In genomic region chr2:104412496-104412895, GRCm38 (mm10) we compare ENCODE assay signal across 24 mouse cellular contexts. TPM values are rescaled to one million over a fixed set of nuclear protein-coding genes. Genes with fewer than 3 reads are reported as not detected.
DNase-seq lines count a peak whose midpoint lies in the region; ATAC-seq and TF ChIP-seq lines count a peak whose summit lies in the region.
"Had no signal": no experiment of that assay in that cellular context is flagged by ENCODE, and none has a peak within 500 bp of the region (broad histone marks: within the 10 kb centered on the region; RNA-seq: fewer than 3 reads in every experiment).

No protein-coding gene starts in this region.

- H3K27me3 ChIP-seq in forebrain, embryonic 11.5 days (ENCODE audit: control insufficient read depth, insufficient read depth, low read length) = peaks cover 10% of the 10 kb centered on the region; the same call in 1 of the 2 replicates
- peaks cover 63% of the 10 kb centered on the region for H3K27me3 ChIP-seq in forebrain, embryonic 10.5 days (ENCODE audit: poor library complexity, severe bottlenecking)
- H3K27me3 ChIP-seq in heart, embryonic 12.5 days (replicated peaks) = peaks cover 63% of the 10 kb centered on the region
- peaks cover 40% of the 10 kb centered on the region for H3K27me3 ChIP-seq in stomach, embryonic 15.5 days (replicated peaks)
- H3K27me3 ChIP-seq in stomach, postnatal 0 days (ENCODE audit: control insufficient read depth, insufficient read depth, low read length) = peaks cover 3% of the 10 kb centered on the region; the same call in 1 of the 2 replicates
- H3K27me3 ChIP-seq: CH12.LX; forebrain, embryonic 15.5 days had no signal

- H3K9ac ChIP-seq in forebrain, embryonic 11.5 days (ENCODE audit: low read length) = no peak overlapping the region
- H3K9ac ChIP-seq in heart, embryonic 12.5 days = no peak overlapping the region
- no peak overlapping the region for H3K9ac ChIP-seq in stomach, embryonic 15.5 days
- no peak overlapping the region for H3K9ac ChIP-seq in stomach, postnatal 0 days (ENCODE audit: low read length)
- H3K9ac ChIP-seq: embryonic facial prominence, embryonic 12.5 days; forebrain, embryonic 13.5 days; forebrain, embryonic 15.5 days; forebrain, postnatal 0 days had no signal

- no peaks in the 10 kb centered on the region for H3K9me3 ChIP-seq in forebrain, embryonic 11.5 days (ENCODE audit: control insufficient read depth, low read length)
- no peaks in the 10 kb centered on the region for H3K9me3 ChIP-seq in forebrain, embryonic 10.5 days
- no peaks in the 10 kb centered on the region for H3K9me3 ChIP-seq in heart, embryonic 12.5 days (replicated peaks)
- no peaks in the 10 kb centered on the region for H3K9me3 ChIP-seq in stomach, embryonic 15.5 days
- H3K9me3 ChIP-seq in stomach, postnatal 0 days (ENCODE audit: control insufficient read depth, low read length) = no peaks in the 10 kb centered on the region
- H3K9me3 ChIP-seq: embryonic facial prominence, embryonic 10.5 days; embryonic facial prominence, embryonic 12.5 days; forebrain, embryonic 13.5 days; forebrain, embryonic 15.5 days had no signal

- peaks cover 5% of the 10 kb centered on the region; the same call in 1 of the 2 replicates for H3K4me1 ChIP-seq in forebrain, embryonic 11.5 days (replicated peaks; ENCODE audit: control insufficient read depth, insufficient read depth, low read length)
- peaks cover 19% of the 10 kb centered on the region for H3K4me1 ChIP-seq in forebrain, embryonic 10.5 days
- peaks cover 10% of the 10 kb centered on the region for H3K4me1 ChIP-seq in heart, embryonic 12.5 days (replicated peaks)
- 0 out of 2 replicates have a peak, but pooled peaks cover 7% of the 10 kb centered on the region for H3K4me1 ChIP-seq in stomach, embryonic 15.5 days
- 0 out of 2 replicates have a peak, but pooled peaks cover 3% of the 10 kb centered on the region for H3K4me1 ChIP-seq in stomach, postnatal 0 days (replicated peaks; ENCODE audit: control insufficient read depth, insufficient read depth)

- TF ChIP-seq CTCF in stomach, postnatal 0 days (IDR thresholded peaks at IDR 0.05; ENCODE audit: low read depth) = no peak

- 50% methylated on average over 4 of the region's 4 CpGs for WGBS in forebrain, embryonic 11.5 days
- 40% methylated on average over 4 of the region's 4 CpGs for WGBS in forebrain, embryonic 10.5 days
- whole genome bisulfite sequencing in heart, embryonic 12.5 days = 25% methylated on average over 4 of the region's 4 CpGs
- 26% methylated on average over 4 of the region's 4 CpGs for WGBS in stomach, embryonic 15.5 days
- 29% methylated on average over 4 of the region's 4 CpGs for WGBS in stomach, postnatal 0 days

- no peak overlapping the region for H3K27ac ChIP-seq in forebrain, embryonic 11.5 days (ENCODE audit: low read depth, low read length)
- no peak overlapping the region for H3K27ac ChIP-seq in forebrain, embryonic 10.5 days
- no peak overlapping the region for H3K27ac ChIP-seq in heart, embryonic 12.5 days (ENCODE audit: poor library complexity, severe bottlenecking)
- H3K27ac ChIP-seq in stomach, embryonic 15.5 days = no peak overlapping the region
- no peak overlapping the region for H3K27ac ChIP-seq in stomach, postnatal 0 days (replicated peaks)
- H3K27ac ChIP-seq: embryonic facial prominence, embryonic 10.5 days; embryonic facial prominence, embryonic 12.5 days; forebrain, embryonic 13.5 days; forebrain, embryonic 15.5 days had no signal

- TF ChIP-seq EP300 in stomach, postnatal 0 days (optimal IDR thresholded peaks at IDR 0.05) = no peak

- H3K4me2 ChIP-seq in forebrain, embryonic 11.5 days (ENCODE audit: low read depth, low read length, severe bottlenecking) = no peak overlapping the region
- no peak overlapping the region for H3K4me2 ChIP-seq in heart, embryonic 12.5 days
- H3K4me2 ChIP-seq in stomach, embryonic 15.5 days = no peak overlapping the region
- H3K4me2 ChIP-seq in stomach, postnatal 0 days (replicated peaks; ENCODE audit: low read depth) = no peak overlapping the region
- H3K4me2 ChIP-seq: embryonic facial prominence, embryonic 12.5 days; forebrain, embryonic 13.5 days; forebrain, embryonic 15.5 days had no signal

- ATAC-seq in forebrain, embryonic 11.5 days (replicated peaks; ENCODE audit: low FRiP score) = no peak
- ATAC-seq in heart, embryonic 12.5 days (ENCODE audit: insufficient number of reproducible peaks, low FRiP score) = no peak
- ATAC-seq in stomach, embryonic 15.5 days (ENCODE audit: insufficient read depth, low FRiP score, low read depth) = 0 out of 2 replicates have a peak, but pooled peaks have one; percentile 43
- ATAC-seq in stomach, postnatal 0 days (ENCODE audit: low FRiP score, low TSS enrichment) = no peak
- ATAC-seq: activated CD4-positive, CD25-positive, alpha-beta regulatory T cell, adult 4 months; CD4-positive, CD25-positive, alpha-beta regulatory T cell, adult 4 months; forebrain, embryonic 13.5 days; forebrain, embryonic 15.5 days; forebrain, postnatal 0 days; Patski had no signal

- H3K36me3 ChIP-seq in forebrain, embryonic 11.5 days (ENCODE audit: control insufficient read depth, insufficient read depth, low read length) = no peaks in the 10 kb centered on the region
- H3K36me3 ChIP-seq in forebrain, embryonic 10.5 days (replicated peaks) = no peaks in the 10 kb centered on the region
- no peaks in the 10 kb centered on the region for H3K36me3 ChIP-seq in heart, embryonic 12.5 days
- no peaks in the 10 kb centered on the region for H3K36me3 ChIP-seq in stomach, embryonic 15.5 days
- H3K36me3 ChIP-seq in stomach, postnatal 0 days (ENCODE audit: control insufficient read depth, insufficient read depth, low read length) = no peaks in the 10 kb centered on the region
- H3K36me3 ChIP-seq: embryonic facial prominence, embryonic 10.5 days; embryonic facial prominence, embryonic 12.5 days; forebrain, embryonic 15.5 days; G1E had no signal

- DNase-seq in forebrain, embryonic 11.5 days (ENCODE audit: low spot score) = peak; percentile 44
- no peak for DNase-seq in forebrain, embryonic 10.5 days (ENCODE audit: extremely low spot score, low spot score)
- DNase-seq in heart, adult 11 months = peak; percentile 62
- DNase-seq in stomach, postnatal 0 days (ENCODE audit: low spot score) = no peak
- DNase-seq: adrenal gland, adult 8-10 months; adrenal gland, postnatal 14 days; adrenal gland, postnatal 36 days; B cell, adult 2 months; cerebellum, adult 11 months; cerebellum, adult 2 months; cerebellum, adult 9-10 months; cerebellum, postnatal 25 days; forebrain, postnatal 0 days had no signal

- no peak overlapping the region for H3K4me3 ChIP-seq in forebrain, embryonic 11.5 days (ENCODE audit: low read depth, low read length)
- no peak overlapping the region for H3K4me3 ChIP-seq in forebrain, embryonic 10.5 days
- no peak overlapping the region for H3K4me3 ChIP-seq in heart, embryonic 12.5 days
- H3K4me3 ChIP-seq in stomach, embryonic 15.5 days (replicated peaks) = no peak overlapping the region
- no peak overlapping the region for H3K4me3 ChIP-seq in stomach, postnatal 0 days (ENCODE audit: low read depth, low read length)
- H3K4me3 ChIP-seq: embryonic facial prominence, embryonic 10.5 days; embryonic facial prominence, embryonic 12.5 days; forebrain, embryonic 13.5 days; forebrain, embryonic 15.5 days had no signal

RNA-seq across cellular contexts. Expression of gene D430041D05Rik, which starts 1.7 kb away (rescaled TPM):
- 2.5 and 2.6 TPM in 2 replicates for polyA plus RNA-seq in forebrain, embryonic 11.5 days (2014; fragmentation: Nextera tagmentation; extraction: Ambion mirVana)
- 0.90 and 1.1 TPM in 2 replicates for polyA plus RNA-seq in forebrain, embryonic 10.5 days (2016; fragmentation: Nextera tagmentation; extraction: Ambion mirVana)
- 0.04 and 0.09 TPM in 2 replicates for polyA plus RNA-seq in heart, embryonic 12.5 days (2016; fragmentation: Nextera tagmentation; extraction: Ambion mirVana)
- polyA plus RNA-seq in stomach, embryonic 15.5 days (2015; fragmentation: Nextera tagmentation; extraction: Ambion mirVana) = 0.14 and 0.19 TPM in 2 replicates
- polyA plus RNA-seq in stomach, postnatal 0 days (2015; fragmentation: Nextera tagmentation; extraction: Ambion mirVana) = 0.06 and 0.08 TPM in 2 replicates
- polyA plus RNA-seq: CD4-positive, CD25-positive, alpha-beta regulatory T cell, adult 4 months; Patski had no signal

Comparison
In these comparisons a context has a peak if more than half of its experiments do, and no peak if none do; other contexts are left out.
1. DNase-seq: peak in forebrain, embryonic 11.5 days (single experiment) and heart, adult 11 months (single experiment); none in forebrain, embryonic 10.5 days (single experiment) and stomach, postnatal 0 days (single experiment).